Mouse (Mus musculus): Measurements from ENCODE around the gene Usp12. TPM values are rescaled to one million over a fixed set of nuclear protein-coding genes. Genes with fewer than 3 reads are reported as not detected.

Usp12 gene
- total and polyA plus RNA-seq, 3 experiments = 24.5 TPM; not detected in 1

GRCm38 (mm10) chr5:146750273-146750672 lies 44.5 kb downstream of the Usp12 start:
- peaks cover 0 to 4% of the 10 kb centered on the region in 2 experiments; a peak in 2 of 4 replicates for H3K4me1 ChIP-seq (ENCODE audit: control insufficient read depth in 1 of 2, insufficient read depth in 2 of 2, low read length in 2 of 2)
- H3K9ac ChIP-seq (ENCODE audit: control insufficient read depth, low read depth, low read length, poor library complexity, severe bottlenecking) = no peak overlapping the region
- H3K36me3 ChIP-seq (ENCODE audit: control insufficient read depth in 1 of 2, insufficient read depth in 2 of 2, low read length in 2 of 2) = peaks cover 0 to 2% of the 10 kb centered on the region in 2 experiments; a peak in 3 of 4 replicates
- H3K27ac ChIP-seq (ENCODE audit: control insufficient read depth, low read depth, low read length) = no peak overlapping the region
- DNase-seq (ENCODE audit: low read depth, low spot score) = no peak
- H3K4me3 ChIP-seq (ENCODE audit: control insufficient read depth in 1 of 2, insufficient read depth in 1 of 2, low read depth in 2 of 2, low read length in 2 of 2) = no peak overlapping the region
- TF ChIP-seq ELF1 (IDR thresholded peaks at IDR 0.05; ENCODE audit: low read depth, low read length) = no peak
- 0 out of 2 replicates have a peak, but pooled peaks have one; percentile 8 for TF ChIP-seq SIN3A (IDR thresholded peaks at IDR 0.05; ENCODE audit: low read length)
- no peak for TF ChIP-seq POLR2AphosphoS2 (IDR thresholded peaks at IDR 0.05; ENCODE audit: low read length)
- TF ChIP-seq CHD1 (IDR thresholded peaks at IDR 0.05; ENCODE audit: low read depth, low read length) = 0 out of 2 replicates have a peak, but pooled peaks have one; percentile 59
- no peak for TF ChIP-seq ZC3H11A (IDR thresholded peaks at IDR 0.05; ENCODE audit: low read depth, low read length)
- TF ChIP-seq CHD2 (IDR thresholded peaks at IDR 0.05; ENCODE audit: low read length) = no peak
- TF ChIP-seq USF2 (IDR thresholded peaks at IDR 0.05; ENCODE audit: borderline replicate concordance in 1 of 2, insufficient read depth in 1 of 2, low read depth in 1 of 2, low read length in 2 of 2) = no peak
- TF ChIP-seq ETS1 (IDR thresholded peaks at IDR 0.05; ENCODE audit: low read depth, low read length) = no peak
- H3K79me2 ChIP-seq (ENCODE audit: control insufficient read depth, insufficient read depth, low read length, poor library complexity) = no peaks in the 10 kb centered on the region; the same call in 1 of the 2 replicates
- no peaks in the 10 kb centered on the region for H3K9me3 ChIP-seq (replicated peaks; ENCODE audit: insufficient read depth, low read length)
- no peaks in the 10 kb centered on the region for H3K27me3 ChIP-seq (ENCODE audit: control insufficient read depth in 1 of 2, insufficient read depth in 2 of 2, low read length in 2 of 2)

GRCm38 (mm10) chr5:146749857-146750256 lies 44.9 kb downstream of the Usp12 start:
- H3K9ac ChIP-seq (ENCODE audit: control insufficient read depth, low read depth, low read length, poor library complexity, severe bottlenecking) = no peak overlapping the region
- peaks cover 0 to 2% of the 10 kb centered on the region in 2 experiments; a peak in 3 of 4 replicates for H3K36me3 ChIP-seq (ENCODE audit: control insufficient read depth in 1 of 2, insufficient read depth in 2 of 2, low read length in 2 of 2)
- peak; percentile 45 for DNase-seq (ENCODE audit: low read depth, low spot score)
- H3K4me3 ChIP-seq (ENCODE audit: control insufficient read depth in 1 of 2, insufficient read depth in 1 of 2, low read depth in 2 of 2, low read length in 2 of 2) = no peak overlapping the region
- peaks cover 0 to 4% of the 10 kb centered on the region in 2 experiments; a peak in 2 of 4 replicates for H3K4me1 ChIP-seq (ENCODE audit: control insufficient read depth in 1 of 2, insufficient read depth in 2 of 2, low read length in 2 of 2)
- no peaks in the 10 kb centered on the region for H3K9me3 ChIP-seq (replicated peaks; ENCODE audit: insufficient read depth, low read length)
- no peak overlapping the region for H3K27ac ChIP-seq (ENCODE audit: control insufficient read depth, low read depth, low read length)
- TF ChIP-seq SIN3A (IDR thresholded peaks at IDR 0.05; ENCODE audit: low read length) = 0 out of 2 replicates have a peak, but pooled peaks have one; percentile 30
- TF ChIP-seq HCFC1 (IDR thresholded peaks at IDR 0.05; ENCODE audit: low read depth, low read length) = no peak
- no peak for TF ChIP-seq CHD1 (IDR thresholded peaks at IDR 0.05; ENCODE audit: low read depth, low read length)
- TF ChIP-seq UBTF (IDR thresholded peaks at IDR 0.05; ENCODE audit: borderline replicate concordance, insufficient read depth, low read depth, low read length) = no peak
- 0 out of 4 replicates have a peak, but pooled peaks of 1 of the 2 experiments have one; percentile 6 for TF ChIP-seq EP300 (IDR thresholded peaks at IDR 0.05; ENCODE audit: low read depth in 1 of 2, low read length in 2 of 2)
- no peak for TF ChIP-seq NELFE (IDR thresholded peaks at IDR 0.05; ENCODE audit: low read depth, low read length)
- no peak for TF ChIP-seq NRF1 (IDR thresholded peaks at IDR 0.05; ENCODE audit: insufficient read depth, low read depth, low read length, poor library complexity, severe bottlenecking)
- TF ChIP-seq RCOR1 (IDR thresholded peaks at IDR 0.05; ENCODE audit: low read depth, low read length) = no peak
- TF ChIP-seq MYC (IDR thresholded peaks at IDR 0.05; ENCODE audit: low read depth, low read length) = no peak
- TF ChIP-seq USF1 (IDR thresholded peaks at IDR 0.05; ENCODE audit: low read depth, low read length) = no peak
- no peak for TF ChIP-seq ZC3H11A (IDR thresholded peaks at IDR 0.05; ENCODE audit: low read depth, low read length)
- no peak for TF ChIP-seq GATA1 (IDR thresholded peaks at IDR 0.05; ENCODE audit: low read depth, low read length)
- TF ChIP-seq ZNF384 (IDR thresholded peaks at IDR 0.05; ENCODE audit: low read depth, low read length) = no peak
- TF ChIP-seq BHLHE40 (IDR thresholded peaks at IDR 0.05; ENCODE audit: borderline replicate concordance, low read depth, low read length) = no peak
- TF ChIP-seq ELF1 (IDR thresholded peaks at IDR 0.05; ENCODE audit: low read depth, low read length) = 0 out of 2 replicates have a peak, but pooled peaks have one; percentile 12
- no peak for TF ChIP-seq MYB (IDR thresholded peaks at IDR 0.05; ENCODE audit: low read depth, low read length)
- no peak for TF ChIP-seq POLR2AphosphoS5 (IDR thresholded peaks at IDR 0.05; ENCODE audit: borderline replicate concordance, low read depth, low read length)
- TF ChIP-seq CHD2 (IDR thresholded peaks at IDR 0.05; ENCODE audit: low read length) = no peak
- TF ChIP-seq E2F4 (IDR thresholded peaks at IDR 0.05; ENCODE audit: borderline replicate concordance, low read depth, low read length) = no peak
- TF ChIP-seq ETS1 (IDR thresholded peaks at IDR 0.05; ENCODE audit: low read depth, low read length) = peak; percentile 29; the same call in 1 of the 2 replicates
- no peak for TF ChIP-seq SMC3 (IDR thresholded peaks at IDR 0.05; ENCODE audit: low read depth, low read length)
- no peak for TF ChIP-seq MAFK (IDR thresholded peaks at IDR 0.05; ENCODE audit: borderline replicate concordance, low read depth, low read length)
- no peak for TF ChIP-seq TBP (IDR thresholded peaks at IDR 0.05; ENCODE audit: low read depth, low read length)
- H3K27me3 ChIP-seq (ENCODE audit: control insufficient read depth in 1 of 2, insufficient read depth in 2 of 2, low read length in 2 of 2) = no peaks in the 10 kb centered on the region
- no peaks in the 10 kb centered on the region; the same call in 1 of the 2 replicates for H3K79me2 ChIP-seq (ENCODE audit: control insufficient read depth, insufficient read depth, low read length, poor library complexity)
